Mouse (Mus musculus): ENCODE results near the gene Kat6b.

Kat6b gene

DNA sequence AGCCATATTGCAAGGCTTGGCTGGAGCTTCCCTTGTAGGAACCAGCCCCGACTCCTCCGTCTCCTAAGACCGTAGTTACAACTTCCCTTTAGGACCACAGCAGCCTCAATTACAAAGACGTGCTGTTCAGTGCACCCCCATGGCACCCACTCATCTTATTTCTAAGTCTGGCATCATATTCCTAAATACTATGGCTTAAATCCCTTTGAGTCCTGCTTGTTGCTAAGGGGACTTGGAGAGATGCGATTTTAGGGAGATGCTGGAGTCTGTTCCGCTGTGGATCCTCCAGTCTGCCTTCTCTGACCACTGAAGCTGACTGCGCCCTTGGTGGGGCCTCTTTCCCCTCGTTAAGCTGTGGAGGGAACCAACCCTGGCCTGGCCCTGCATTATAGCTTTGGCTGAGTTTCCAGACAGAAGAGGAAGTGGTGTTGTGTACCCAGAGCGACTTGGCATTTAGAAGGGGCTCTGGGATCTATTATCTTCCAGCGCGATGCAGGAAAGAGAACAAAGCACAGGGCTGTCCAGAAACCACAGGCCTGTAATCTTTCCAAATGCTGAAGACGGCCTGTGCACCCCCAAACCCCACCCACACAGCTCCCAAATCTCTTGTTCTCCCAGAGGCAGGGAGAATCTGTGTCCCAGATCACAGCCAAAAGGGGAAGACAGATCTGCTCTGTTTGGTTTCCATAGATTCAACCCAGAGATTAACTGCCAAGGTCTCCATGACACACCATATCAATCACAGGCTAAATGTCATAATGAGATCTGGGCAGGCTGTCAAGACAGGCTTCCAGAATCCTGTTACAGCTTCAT lies 225.7 kb downstream of the Kat6b start:
- DNase-seq (ENCODE audit: low read depth, low spot score), result no peak

- no peak for DNase-seq (ENCODE audit: low read depth, low spot score)
Measured at GRCm38 (mm10) chr14:21709545-21709944, 228.3 kb downstream of the Kat6b start.

- DNase-seq (ENCODE audit: low read depth, low spot score), result no peak
Measured at GRCm38 (mm10) chr14:21711231-21711630, 230.0 kb downstream of the Kat6b start.

DNA sequence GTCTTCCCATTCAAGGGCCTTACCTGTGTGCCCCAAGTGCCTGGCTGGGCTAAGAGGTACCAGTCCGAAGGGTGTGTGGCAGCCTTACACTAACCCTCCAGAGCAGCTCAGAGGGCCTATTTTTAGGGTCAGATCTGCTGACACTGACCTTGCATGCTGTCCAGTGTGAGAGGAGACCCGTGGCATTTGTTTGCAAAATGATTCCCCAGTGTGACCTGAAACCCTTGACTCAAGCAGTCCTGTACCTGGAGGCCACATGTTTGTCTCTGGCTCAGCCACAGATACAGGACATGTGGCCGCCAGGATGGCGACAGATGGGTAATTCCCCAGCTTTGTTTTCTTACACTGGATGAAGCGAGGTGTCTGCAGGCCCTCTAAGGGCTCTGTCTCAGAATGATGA lies 233.3 kb downstream of the Kat6b start, which contains the start of gene Dupd1:
TSS of gene Dupd1 (minus strand) at position 91 of the 400 bp plus-strand sequence.
- no peak for DNase-seq (ENCODE audit: low read depth, low spot score)

DNA sequence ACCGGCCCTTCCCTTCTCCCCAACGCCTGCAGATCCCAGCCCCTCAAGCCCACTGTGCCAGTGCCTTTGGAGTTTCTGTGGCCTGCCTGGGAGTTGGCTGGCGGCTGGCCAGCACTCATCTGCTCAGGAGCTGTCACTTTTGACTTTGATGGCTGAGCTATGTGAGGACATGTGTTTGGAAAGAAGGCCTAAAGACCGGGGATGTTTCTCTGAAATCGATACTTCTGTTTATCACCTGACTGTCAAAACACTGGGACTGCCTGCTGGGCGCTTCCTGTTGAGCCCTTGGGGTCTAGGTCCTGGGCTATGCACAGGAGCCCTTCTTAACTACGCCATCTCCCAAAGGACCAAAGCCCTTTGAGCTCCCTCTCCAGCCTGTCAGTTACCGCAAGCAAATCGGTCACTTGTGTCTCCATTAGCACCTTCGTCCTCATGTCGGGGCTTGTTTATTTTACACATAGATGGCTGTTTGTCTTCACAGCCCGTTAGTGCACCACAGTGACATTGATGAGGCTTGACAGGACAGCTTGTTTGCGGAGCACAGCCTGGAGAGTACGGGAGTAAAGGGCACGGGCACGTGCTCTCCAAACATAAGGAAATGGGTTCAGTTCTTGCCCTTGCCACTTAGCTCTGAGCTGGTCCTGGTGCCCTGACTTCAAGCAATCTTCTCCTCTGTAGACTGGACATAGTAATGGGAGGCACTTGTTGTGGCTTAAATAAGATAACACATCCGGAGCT lies 238.6 kb downstream of the Kat6b start:
- DNase-seq (ENCODE audit: low read depth, low spot score), result no peak

GRCm38 (mm10) chr14:21720430-21721205 lies 239.4 kb downstream of the Kat6b start:
- DNase-seq (ENCODE audit: low read depth, low spot score), result no peak
